Mouse (Mus musculus): Measurements from ENCODE around the gene Col24a1. TPM values are rescaled to one million over a fixed set of nuclear protein-coding genes. Genes with fewer than 3 reads are reported as not detected.
A peak's percentile ranks its signal among the peaks of the same experiment; 100 is the strongest.

Col24a1 gene
- polyA plus RNA-seq, 1 experiment from 2014 or later = 2.0 TPM

GRCm38 (mm10) chr3:145462351-145462750, 170.1 kb downstream of the Col24a1 start:
- 61% methylated on average over 7 of the region's 7 CpGs for WGBS
- Histone ChIP-seq H3K4me2 (no peak overlapping the region), H3K4me3 (replicated peaks) (no peak overlapping the region), H3K9ac (replicated peaks) (no peak overlapping the region), H3K36me3 (no peaks in the 10 kb centered on the region), H3K4me1 (replicated peaks) (no peaks in the 10 kb centered on the region), H3K27me3 (no peaks in the 10 kb centered on the region), H3K27ac (no peak overlapping the region), H3K9me3 (no peaks in the 10 kb centered on the region)
- no peak for ATAC-seq (ENCODE audit: insufficient number of reproducible peaks, insufficient read depth, low FRiP score, low TSS enrichment, low read depth)

DNA sequence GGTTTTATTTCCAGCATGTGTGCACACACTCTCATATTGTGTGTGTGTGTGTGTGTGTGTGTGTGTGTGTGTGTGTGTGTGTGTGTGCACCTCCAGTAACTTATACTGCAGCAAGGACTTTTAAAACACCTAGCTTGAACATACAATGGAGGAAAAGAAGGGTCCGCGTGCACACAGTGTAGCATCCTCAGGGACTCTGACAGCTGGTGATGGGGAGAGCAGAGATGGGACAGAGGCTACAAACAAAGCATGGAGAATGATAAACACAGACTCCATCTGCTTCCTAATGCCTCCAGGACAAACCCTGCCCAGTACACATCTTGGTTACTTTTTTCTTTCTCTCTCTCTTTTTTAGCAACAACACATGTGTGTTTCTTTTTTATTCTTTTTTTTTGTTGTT, 171.5 kb downstream of the Col24a1 start:
- Histone ChIP-seq H3K9me3 (no peaks in the 10 kb centered on the region), H3K36me3 (no peaks in the 10 kb centered on the region), H3K4me1 (replicated peaks) (no peaks in the 10 kb centered on the region), H3K9ac (replicated peaks) (no peak overlapping the region), H3K27me3 (no peaks in the 10 kb centered on the region), H3K4me2 (no peak overlapping the region), H3K27ac (no peak overlapping the region), H3K4me3 (replicated peaks) (no peak overlapping the region)
- no peak for ATAC-seq (ENCODE audit: insufficient number of reproducible peaks, insufficient read depth, low FRiP score, low TSS enrichment, low read depth)
- 92% methylated on average over 2 of the region's 2 CpGs for WGBS

- Histone ChIP-seq H3K4me2 (no peak overlapping the region), H3K4me3 (replicated peaks) (no peak overlapping the region), H3K4me1 (replicated peaks) (peaks cover 13% of the 10 kb centered on the region), H3K27me3 (no peaks in the 10 kb centered on the region), H3K27ac (0 out of 2 replicates have a peak overlapping the region, but pooled peaks have one; percentile 12), H3K9me3 (no peaks in the 10 kb centered on the region), H3K36me3 (no peaks in the 10 kb centered on the region), H3K9ac (replicated peaks) (no peak overlapping the region)
- ATAC-seq (ENCODE audit: insufficient number of reproducible peaks, insufficient read depth, low FRiP score, low TSS enrichment, low read depth) = no peak
- 55% methylated on average over 4 of the region's 4 CpGs for WGBS
Measured at GRCm38 (mm10) chr3:145471094-145471493, 178.8 kb downstream of the Col24a1 start.

DNA sequence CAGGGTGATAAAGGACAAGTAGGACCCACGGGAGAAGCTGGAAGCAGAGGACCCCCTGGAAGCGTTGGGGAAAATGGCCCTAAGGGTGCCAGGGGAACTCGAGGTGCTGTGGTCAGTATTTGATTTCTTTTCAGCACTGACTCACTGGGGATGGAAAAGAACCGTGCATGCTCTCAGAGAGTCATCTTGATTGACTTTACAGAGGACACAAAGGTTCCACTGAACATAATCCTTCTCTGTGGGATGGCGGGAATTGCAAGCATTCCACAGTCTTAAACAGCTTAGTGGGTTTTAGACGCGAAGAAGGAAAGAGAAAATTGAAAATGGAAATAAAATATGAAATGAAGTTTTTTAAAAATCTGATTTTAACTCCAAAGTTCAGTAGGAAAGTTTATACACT, 181.9 kb downstream of the Col24a1 start:
- peaks cover 13% of the 10 kb centered on the region for H3K4me1 ChIP-seq (replicated peaks)
- no peak for ATAC-seq (ENCODE audit: insufficient number of reproducible peaks, insufficient read depth, low FRiP score, low TSS enrichment, low read depth)
- 69% methylated on average over 7 of the region's 7 CpGs for WGBS
- H3K36me3 ChIP-seq = no peaks in the 10 kb centered on the region
- no peaks in the 10 kb centered on the region for H3K9me3 ChIP-seq
- no peak overlapping the region for H3K9ac ChIP-seq (replicated peaks)
- H3K4me2 ChIP-seq = no peak overlapping the region
- H3K4me3 ChIP-seq (replicated peaks) = no peak overlapping the region
- H3K27me3 ChIP-seq = no peaks in the 10 kb centered on the region
- no peak overlapping the region for H3K27ac ChIP-seq

- no peak overlapping the region for H3K9ac ChIP-seq (replicated peaks)
- no peaks in the 10 kb centered on the region for H3K27me3 ChIP-seq
- no peaks in the 10 kb centered on the region for H3K9me3 ChIP-seq
- no peak overlapping the region for H3K27ac ChIP-seq
- WGBS = 88% methylated on average over 3 of the region's 3 CpGs
- no peak overlapping the region for H3K4me3 ChIP-seq (replicated peaks)
- no peak overlapping the region for H3K4me2 ChIP-seq
- H3K4me1 ChIP-seq (replicated peaks) = no peaks in the 10 kb centered on the region; the same call in 1 of the 2 replicates
- H3K36me3 ChIP-seq = no peaks in the 10 kb centered on the region
- no peak for ATAC-seq (ENCODE audit: insufficient number of reproducible peaks, insufficient read depth, low FRiP score, low TSS enrichment, low read depth)
Measured at GRCm38 (mm10) chr3:145476634-145477033, 184.4 kb downstream of the Col24a1 start.

DNA sequence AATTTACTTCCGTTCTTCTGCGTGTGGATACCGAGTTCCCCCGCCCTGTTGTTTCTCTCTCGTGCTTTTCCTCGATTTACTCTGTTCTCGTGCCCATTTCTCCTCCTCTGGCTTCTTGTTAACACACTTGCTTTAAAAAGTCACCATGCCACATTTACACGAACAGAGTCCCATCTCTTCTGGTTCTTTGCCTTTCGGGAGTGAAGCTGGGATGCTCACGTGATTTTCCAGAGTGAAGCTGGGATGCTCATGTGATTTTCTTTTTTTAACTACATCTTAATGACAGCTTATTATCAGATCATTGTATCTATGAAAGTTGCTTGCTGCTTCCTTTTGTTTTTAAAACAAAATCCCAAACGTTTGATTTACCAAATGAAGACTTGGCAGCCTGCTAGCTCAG, 184.8 kb downstream of the Col24a1 start:
- no peaks in the 10 kb centered on the region for H3K9me3 ChIP-seq
- H3K4me2 ChIP-seq = no peak overlapping the region
- H3K27me3 ChIP-seq = no peaks in the 10 kb centered on the region
- no peak for ATAC-seq (ENCODE audit: insufficient number of reproducible peaks, insufficient read depth, low FRiP score, low TSS enrichment, low read depth)
- no peaks in the 10 kb centered on the region; the same call in 1 of the 2 replicates for H3K4me1 ChIP-seq (replicated peaks)
- 81% methylated on average over 11 of the region's 11 CpGs for WGBS
- H3K36me3 ChIP-seq = no peaks in the 10 kb centered on the region
- H3K4me3 ChIP-seq (replicated peaks) = no peak overlapping the region
- no peak overlapping the region for H3K27ac ChIP-seq
- no peak overlapping the region for H3K9ac ChIP-seq (replicated peaks)

DNA sequence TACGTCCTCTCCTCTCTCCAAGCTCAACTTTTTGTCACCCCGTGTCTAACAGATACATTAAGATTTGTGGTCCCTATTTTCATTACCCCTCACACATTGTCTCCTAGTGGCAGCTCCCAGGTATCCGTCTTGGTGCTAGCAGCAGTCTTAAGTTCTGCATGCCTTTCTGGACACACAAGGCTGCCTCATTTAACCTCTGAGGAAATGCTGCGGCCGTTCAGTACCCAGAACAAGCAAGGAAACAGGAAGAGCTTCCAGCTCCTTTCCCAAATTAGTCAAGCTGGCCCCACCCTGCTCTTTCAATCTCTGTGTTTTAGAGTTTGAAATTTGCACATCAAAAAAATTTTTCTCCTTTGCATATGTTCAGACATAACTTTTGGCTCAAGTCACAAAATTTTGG, 186.2 kb downstream of the Col24a1 start:
- 49% methylated on average over 5 of the region's 5 CpGs for WGBS
- Histone ChIP-seq H3K4me3 (replicated peaks) (no peak overlapping the region), H3K27me3 (no peaks in the 10 kb centered on the region), H3K27ac (no peak overlapping the region), H3K4me1 (replicated peaks) (no peaks in the 10 kb centered on the region), H3K4me2 (no peak overlapping the region), H3K9me3 (no peaks in the 10 kb centered on the region), H3K36me3 (no peaks in the 10 kb centered on the region), H3K9ac (replicated peaks) (no peak overlapping the region)
- no peak for ATAC-seq (ENCODE audit: insufficient number of reproducible peaks, insufficient read depth, low FRiP score, low TSS enrichment, low read depth)

GRCm38 (mm10) chr3:145490279-145490678, 198.0 kb downstream of the Col24a1 start:
- 90% methylated on average over 1 of the region's 1 CpGs for WGBS
- no peak overlapping the region for H3K27ac ChIP-seq
- no peak overlapping the region for H3K4me2 ChIP-seq
- peaks cover 3% of the 10 kb centered on the region; the same call in 1 of the 2 replicates for H3K4me1 ChIP-seq (replicated peaks)
- H3K9me3 ChIP-seq = no peaks in the 10 kb centered on the region
- ATAC-seq (ENCODE audit: insufficient number of reproducible peaks, insufficient read depth, low FRiP score, low TSS enrichment, low read depth) = no peak
- no peaks in the 10 kb centered on the region for H3K27me3 ChIP-seq
- no peak overlapping the region for H3K9ac ChIP-seq (replicated peaks)
- no peak overlapping the region for H3K4me3 ChIP-seq (replicated peaks)
- H3K36me3 ChIP-seq = no peaks in the 10 kb centered on the region

GRCm38 (mm10) chr3:145491326-145491725, 199.1 kb downstream of the Col24a1 start:
- 80% methylated on average over 3 of the region's 3 CpGs for WGBS
- Histone ChIP-seq H3K4me2 (no peak overlapping the region), H3K4me1 (replicated peaks) (peaks cover 3% of the 10 kb centered on the region; the same call in 1 of the 2 replicates), H3K27ac (no peak overlapping the region), H3K27me3 (no peaks in the 10 kb centered on the region), H3K4me3 (replicated peaks) (no peak overlapping the region), H3K9ac (replicated peaks) (no peak overlapping the region), H3K36me3 (no peaks in the 10 kb centered on the region), H3K9me3 (no peaks in the 10 kb centered on the region)
- no peak for ATAC-seq (ENCODE audit: insufficient number of reproducible peaks, insufficient read depth, low FRiP score, low TSS enrichment, low read depth)

GRCm38 (mm10) chr3:145498127-145498526, 205.9 kb downstream of the Col24a1 start:
- Histone ChIP-seq H3K27ac (no peak overlapping the region), H3K4me3 (replicated peaks) (no peak overlapping the region), H3K4me1 (replicated peaks) (no peaks in the 10 kb centered on the region), H3K9me3 (no peaks in the 10 kb centered on the region), H3K27me3 (no peaks in the 10 kb centered on the region), H3K4me2 (no peak overlapping the region), H3K9ac (replicated peaks) (no peak overlapping the region), H3K36me3 (no peaks in the 10 kb centered on the region)
- WGBS = 38% methylated on average over 3 of the region's 3 CpGs
- ATAC-seq (ENCODE audit: insufficient number of reproducible peaks, insufficient read depth, low FRiP score, low TSS enrichment, low read depth) = no peak

DNA sequence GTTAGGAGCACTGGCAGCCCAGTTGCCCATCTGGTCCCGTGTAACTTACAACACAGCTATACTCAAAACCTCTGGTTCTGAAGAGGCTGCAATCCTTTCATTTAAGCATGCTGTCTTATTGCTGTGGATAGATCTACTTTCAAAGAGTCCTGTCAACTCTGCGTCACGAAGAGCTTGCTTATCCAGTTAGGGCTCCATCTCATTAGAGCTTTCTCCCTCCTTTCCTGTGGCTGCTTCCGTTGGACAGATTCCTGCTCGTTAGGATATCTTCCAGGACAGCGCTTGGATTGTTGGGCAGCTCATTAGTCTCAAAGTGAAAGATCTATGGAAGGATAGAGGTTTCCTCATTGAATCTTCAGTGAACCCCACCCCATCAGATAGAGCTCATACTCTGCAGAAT, 206.6 kb downstream of the Col24a1 start:
- H3K9me3 ChIP-seq = no peaks in the 10 kb centered on the region
- no peak overlapping the region for H3K4me2 ChIP-seq
- H3K27me3 ChIP-seq = no peaks in the 10 kb centered on the region
- 69% methylated on average over 6 of the region's 6 CpGs for WGBS
- no peak overlapping the region for H3K27ac ChIP-seq
- no peak for ATAC-seq (ENCODE audit: insufficient number of reproducible peaks, insufficient read depth, low FRiP score, low TSS enrichment, low read depth)
- H3K9ac ChIP-seq (replicated peaks) = no peak overlapping the region
- H3K4me1 ChIP-seq (replicated peaks) = no peaks in the 10 kb centered on the region
- no peaks in the 10 kb centered on the region for H3K36me3 ChIP-seq
- H3K4me3 ChIP-seq (replicated peaks) = no peak overlapping the region

- H3K36me3 ChIP-seq = no peaks in the 10 kb centered on the region
- no peak overlapping the region for H3K9ac ChIP-seq (replicated peaks)
- 66% methylated on average over 2 of the region's 2 CpGs for WGBS
- no peaks in the 10 kb centered on the region for H3K4me1 ChIP-seq (replicated peaks)
- H3K27ac ChIP-seq = no peak overlapping the region
- H3K4me2 ChIP-seq = no peak overlapping the region
- no peaks in the 10 kb centered on the region for H3K27me3 ChIP-seq
- H3K4me3 ChIP-seq (replicated peaks) = no peak overlapping the region
- no peak for ATAC-seq (ENCODE audit: insufficient number of reproducible peaks, insufficient read depth, low FRiP score, low TSS enrichment, low read depth)
- H3K9me3 ChIP-seq = no peaks in the 10 kb centered on the region
Measured at GRCm38 (mm10) chr3:145504830-145505229, 212.6 kb downstream of the Col24a1 start.
